Mouse (Mus musculus): ENCODE measurements around the gene Zfp867. TPM values are rescaled to one million over a fixed set of nuclear protein-coding genes. Genes with fewer than 3 reads are reported as not detected.

Gene Zfp867
- polyA plus RNA-seq, 1 experiment from 2014 or later: 9.5 TPM

DNA sequence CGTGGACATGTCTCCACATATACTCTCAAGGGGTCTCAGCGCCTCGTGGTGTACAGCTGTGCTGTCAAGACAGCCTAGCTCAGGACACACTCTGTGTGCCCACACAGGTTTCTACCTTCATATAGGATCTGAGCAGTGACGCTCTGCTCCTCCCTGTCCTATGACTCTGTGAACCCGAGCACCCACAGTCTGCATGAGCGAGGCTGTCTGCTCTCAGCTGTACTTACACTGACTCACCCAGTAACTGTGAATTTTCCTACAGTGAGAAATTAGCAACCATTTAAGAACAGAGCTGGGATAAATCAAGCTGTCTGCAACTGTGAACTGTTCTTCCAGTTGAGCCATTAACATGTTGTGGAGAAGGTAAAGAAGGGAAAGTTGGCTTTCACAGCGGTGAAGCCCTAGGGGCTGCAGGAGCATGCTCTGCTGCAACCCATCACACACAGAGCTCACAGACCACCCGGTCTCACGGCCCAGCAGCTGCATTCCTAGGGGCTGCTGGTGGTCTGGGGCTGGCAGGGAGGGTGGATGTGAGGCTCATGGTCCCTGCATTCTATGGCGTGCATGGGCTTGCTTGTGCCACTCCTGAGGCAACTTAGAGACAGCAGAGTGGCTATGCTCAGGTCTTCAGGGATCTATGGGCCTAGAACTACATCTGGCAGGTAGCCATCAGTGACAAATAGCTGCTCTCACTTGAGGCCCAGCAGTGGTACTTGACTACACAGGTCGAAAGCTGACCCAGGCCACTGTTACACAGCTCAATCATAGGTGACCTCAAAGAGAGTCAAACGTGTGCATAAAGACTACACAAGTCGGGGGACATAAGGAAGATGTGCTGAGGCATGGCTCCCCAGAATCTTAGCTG, 59.0 kb downstream of the Zfp867 start:
- Histone ChIP-seq H3K36me3 (peaks cover 50% of the 10 kb centered on the region), H3K4me3 (no peak overlapping the region), H3K27me3 (ENCODE audit: low read depth, poor library complexity, severe bottlenecking) (no peaks in the 10 kb centered on the region), H3K27ac (replicated peaks) (no peak overlapping the region), H3K4me1 (peaks cover 3% of the 10 kb centered on the region; the same call in 1 of the 2 replicates), H3K9me3 (replicated peaks) (no peaks in the 10 kb centered on the region)
- WGBS: 86% methylated on average over 13 of the region's 13 CpGs
- no peak for DNase-seq (ENCODE audit: low spot score)

DNA sequence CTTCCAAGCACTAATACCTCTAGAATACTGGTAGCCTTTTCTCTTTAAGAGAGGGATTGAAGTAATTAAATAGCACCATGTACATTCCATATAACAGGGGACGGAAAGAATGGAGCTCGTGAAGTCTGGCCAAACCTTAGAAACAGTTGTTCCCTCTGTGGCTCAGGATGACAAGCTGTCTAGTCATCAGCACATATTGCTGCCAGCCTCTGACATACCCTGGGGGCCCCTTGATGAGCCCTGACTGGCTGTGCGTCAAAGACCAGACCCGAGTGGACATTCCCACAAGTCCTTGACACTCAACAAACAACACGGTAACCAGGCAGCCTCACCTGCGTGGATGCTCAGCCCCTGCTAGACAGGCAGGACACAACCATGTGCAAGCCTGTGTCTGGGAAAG, 60.2 kb downstream of the Zfp867 start:
- no peaks in the 10 kb centered on the region for H3K27me3 ChIP-seq (ENCODE audit: low read depth, poor library complexity, severe bottlenecking)
- no peak overlapping the region for H3K4me3 ChIP-seq
- H3K4me1 ChIP-seq: peaks cover 3% of the 10 kb centered on the region; the same call in 1 of the 2 replicates
- H3K9me3 ChIP-seq (replicated peaks): no peaks in the 10 kb centered on the region
- peaks cover 55% of the 10 kb centered on the region for H3K36me3 ChIP-seq
- DNase-seq (ENCODE audit: low spot score): no peak
- 88% methylated on average over 6 of the region's 6 CpGs for WGBS
- H3K27ac ChIP-seq (replicated peaks): no peak overlapping the region

Other genes starting within 250 kb of the Zfp867 start
- gene Arf1, start 244.2 kb downstream of the Zfp867 start, polyA plus RNA-seq (2016; fragmentation: Nextera tagmentation; extraction: Ambion mirVana): 633 and 659 TPM in 2 replicates
- gene Wnt3a, start 181.7 kb downstream of the Zfp867 start, polyA plus RNA-seq (2016; fragmentation: Nextera tagmentation; extraction: Ambion mirVana): 5.3 and 8.7 TPM in 2 replicates
- gene Wnt9a, start 165.5 kb downstream of the Zfp867 start, polyA plus RNA-seq (2016; fragmentation: Nextera tagmentation; extraction: Ambion mirVana): 7.8 and 9.7 TPM in 2 replicates
- not detected in 2 replicates for gene Prss38, start 96.8 kb downstream of the Zfp867 start, polyA plus RNA-seq (2016; fragmentation: Nextera tagmentation; extraction: Ambion mirVana)
- 16.2 and 18.1 TPM in 2 replicates for gene Jmjd4, start 22.4 kb downstream of the Zfp867 start, polyA plus RNA-seq (2016; fragmentation: Nextera tagmentation; extraction: Ambion mirVana)
- gene Snap47, start 21.3 kb downstream of the Zfp867 start, polyA plus RNA-seq (2016; fragmentation: Nextera tagmentation; extraction: Ambion mirVana): 108 and 127 TPM in 2 replicates
- 36.4 and 37.7 TPM in 2 replicates for gene Zkscan17, start 54.3 kb upstream of the Zfp867 start, polyA plus RNA-seq (2016; fragmentation: Nextera tagmentation; extraction: Ambion mirVana)
- gene Nlrp3, start 69.1 kb upstream of the Zfp867 start, polyA plus RNA-seq (2016; fragmentation: Nextera tagmentation; extraction: Ambion mirVana): 0.09 and 0.14 TPM in 2 replicates
- gene Olfr222, start 103.8 kb upstream of the Zfp867 start, polyA plus RNA-seq (2016; fragmentation: Nextera tagmentation; extraction: Ambion mirVana): not detected in 2 replicates
- not detected in 2 replicates for gene Olfr223, start 120.8 kb upstream of the Zfp867 start, polyA plus RNA-seq (2016; fragmentation: Nextera tagmentation; extraction: Ambion mirVana)
- gene Mprip, start 188.8 kb upstream of the Zfp867 start, polyA plus RNA-seq (2016; fragmentation: Nextera tagmentation; extraction: Ambion mirVana): 24.6 and 27.1 TPM in 2 replicates